32 mouse cellular contexts compared by ENCODE assay signal in genomic region chr7:101336686-101337085, GRCm38 (mm10).
"Had no signal": no experiment of that assay in that cellular context is flagged by ENCODE, and none has a peak within 500 bp of the region (broad histone marks: within the 10 kb centered on the region; RNA-seq: fewer than 3 reads in every experiment).

No protein-coding gene starts in this region.

- ATAC-seq: liver, embryonic 12.5 days; liver, postnatal 0 days; lung, postnatal 0 days; midbrain, embryonic 13.5 days; midbrain, embryonic 15.5 days; midbrain, embryonic 16.5 days had no signal

- DNase-seq: left cerebral cortex, postnatal 4 days; liver, embryonic 13.5 days; liver, postnatal 0 days; lung, adult 18-20 months; lung, adult 2 months; lung, embryonic 14.5 days; lung, postnatal 10 days; lung, postnatal 14 days; lung, postnatal 36 days; lung, postnatal 4 days; midbrain, embryonic 14.5 days had no signal

- H3K4me3 ChIP-seq: left cerebral cortex, adult 2 months; limb, embryonic 10.5 days; limb, embryonic 12.5 days; limb, embryonic 13.5 days; limb, embryonic 15.5 days; liver, embryonic 12.5 days; liver, embryonic 13.5 days; liver, embryonic 15.5 days; lung, embryonic 15.5 days; midbrain, embryonic 10.5 days; midbrain, embryonic 12.5 days; midbrain, embryonic 13.5 days; midbrain, embryonic 15.5 days; myocyte; neural tube, embryonic 12.5 days; neural tube, embryonic 13.5 days had no signal

- H3K27me3 ChIP-seq: limb, embryonic 12.5 days; limb, embryonic 13.5 days; limb, embryonic 15.5 days; liver, embryonic 12.5 days; liver, embryonic 13.5 days; liver, embryonic 15.5 days; lung, embryonic 15.5 days; midbrain, embryonic 12.5 days; midbrain, embryonic 13.5 days; midbrain, embryonic 15.5 days; neural tube, embryonic 12.5 days; neural tube, embryonic 13.5 days had no signal

- H3K4me1 ChIP-seq: midbrain, embryonic 12.5 days; midbrain, embryonic 15.5 days; neural tube, embryonic 12.5 days; neural tube, embryonic 13.5 days had no signal

- H3K9ac ChIP-seq: limb, embryonic 12.5 days; limb, embryonic 13.5 days; limb, embryonic 15.5 days; liver, embryonic 12.5 days; liver, embryonic 13.5 days; liver, embryonic 14.5 days; liver, embryonic 15.5 days; liver, postnatal 0 days; lung, embryonic 14.5 days; lung, embryonic 15.5 days; midbrain, embryonic 12.5 days; midbrain, embryonic 13.5 days; midbrain, embryonic 15.5 days; neural tube, embryonic 12.5 days; neural tube, embryonic 13.5 days had no signal

- H3K4me2 ChIP-seq: limb, embryonic 12.5 days; limb, embryonic 13.5 days; limb, embryonic 15.5 days; liver, embryonic 11.5 days; liver, embryonic 12.5 days; liver, embryonic 13.5 days; liver, embryonic 15.5 days; lung, embryonic 14.5 days; lung, embryonic 15.5 days; midbrain, embryonic 11.5 days; midbrain, embryonic 12.5 days; midbrain, embryonic 13.5 days; midbrain, embryonic 15.5 days; neural tube, embryonic 12.5 days; neural tube, embryonic 13.5 days had no signal

- H3K36me3 ChIP-seq: limb, embryonic 10.5 days; limb, embryonic 12.5 days; limb, embryonic 15.5 days; lung, embryonic 15.5 days; midbrain, embryonic 10.5 days; midbrain, embryonic 12.5 days; midbrain, embryonic 13.5 days; midbrain, embryonic 15.5 days; neural tube, embryonic 12.5 days; neural tube, embryonic 13.5 days had no signal

- H3K27ac ChIP-seq: left cerebral cortex, adult 2 months; limb, embryonic 10.5 days; limb, embryonic 12.5 days; limb, embryonic 13.5 days; limb, embryonic 15.5 days; liver, embryonic 12.5 days; liver, embryonic 13.5 days; liver, embryonic 14.5 days; liver, embryonic 15.5 days; lung, embryonic 15.5 days; macrophage; midbrain, embryonic 10.5 days; midbrain, embryonic 12.5 days; midbrain, embryonic 13.5 days; midbrain, embryonic 15.5 days; neural tube, embryonic 12.5 days; neural tube, embryonic 13.5 days had no signal

- H3K9me3 ChIP-seq: limb, embryonic 10.5 days; limb, embryonic 12.5 days; limb, embryonic 13.5 days; limb, embryonic 15.5 days; liver, embryonic 12.5 days; liver, embryonic 13.5 days; liver, embryonic 15.5 days; lung, embryonic 15.5 days; midbrain, embryonic 10.5 days; midbrain, embryonic 12.5 days; midbrain, embryonic 13.5 days; midbrain, embryonic 15.5 days; neural tube, embryonic 12.5 days; neural tube, embryonic 13.5 days had no signal
